Mouse (Mus musculus): ENCODE results near the gene Man2a1.
A peak's percentile ranks its signal among the peaks of the same experiment; 100 is the strongest.

Gene Man2a1

GRCm38 (mm10) chr17:64637868-64638537, 37.5 kb downstream of the Man2a1 start:
- no peak for DNase-seq

GRCm38 (mm10) chr17:64641376-64641775, 40.8 kb downstream of the Man2a1 start:
- no peak for DNase-seq

GRCm38 (mm10) chr17:64643644-64644043, 43.1 kb downstream of the Man2a1 start:
- DNase-seq = no peak

- no peak for DNase-seq
Measured at GRCm38 (mm10) chr17:64644888-64645605, 44.5 kb downstream of the Man2a1 start.

GRCm38 (mm10) chr17:64647396-64647795, 46.9 kb downstream of the Man2a1 start:
- no peak for DNase-seq

- DNase-seq = peak; percentile 28 to 36
Measured at GRCm38 (mm10) chr17:64650702-64651101, 50.2 kb downstream of the Man2a1 start.

GRCm38 (mm10) chr17:64653621-64654020, 53.1 kb downstream of the Man2a1 start:
- no peak for DNase-seq

- no peak for DNase-seq
Measured at GRCm38 (mm10) chr17:64659682-64660081, 59.1 kb downstream of the Man2a1 start.

- DNase-seq = no peak
Measured at GRCm38 (mm10) chr17:64666518-64666917, 66.0 kb downstream of the Man2a1 start.

GRCm38 (mm10) chr17:64668504-64668903, 68.0 kb downstream of the Man2a1 start:
- DNase-seq = no peak

GRCm38 (mm10) chr17:64674401-64674800, 73.9 kb downstream of the Man2a1 start:
- peak; percentile 13 to 37 for DNase-seq

GRCm38 (mm10) chr17:64674980-64675379, 74.4 kb downstream of the Man2a1 start:
- DNase-seq = no peak

GRCm38 (mm10) chr17:64676735-64677469, 76.4 kb downstream of the Man2a1 start:
- DNase-seq = peak; percentile 60 to 63

GRCm38 (mm10) chr17:64681461-64681860, 80.9 kb downstream of the Man2a1 start:
- DNase-seq = no peak

- DNase-seq = peak in 1 of 2 experiments; percentile 19
Measured at GRCm38 (mm10) chr17:64681927-64682326, 81.4 kb downstream of the Man2a1 start.

GRCm38 (mm10) chr17:64684088-64684487, 83.6 kb downstream of the Man2a1 start:
- no peak for DNase-seq

GRCm38 (mm10) chr17:64685216-64685903, 84.8 kb downstream of the Man2a1 start:
- DNase-seq = peak; percentile 80 to 81

- DNase-seq = no peak
Measured at GRCm38 (mm10) chr17:64689614-64690013, 89.1 kb downstream of the Man2a1 start.

- no peak for DNase-seq
Measured at GRCm38 (mm10) chr17:64697277-64697831, 96.8 kb downstream of the Man2a1 start.

- DNase-seq = no peak
Measured at GRCm38 (mm10) chr17:64698516-64698915, 98.0 kb downstream of the Man2a1 start.

- no peak for DNase-seq
Measured at GRCm38 (mm10) chr17:64703649-64704230, 103.2 kb downstream of the Man2a1 start.

GRCm38 (mm10) chr17:64707529-64707928, 107.0 kb downstream of the Man2a1 start:
- no peak for DNase-seq

Data from cerebellum, postnatal 14 days (tissue).